ENCODE assay signal across 17 mouse cellular contexts in the genomic region with DNA sequence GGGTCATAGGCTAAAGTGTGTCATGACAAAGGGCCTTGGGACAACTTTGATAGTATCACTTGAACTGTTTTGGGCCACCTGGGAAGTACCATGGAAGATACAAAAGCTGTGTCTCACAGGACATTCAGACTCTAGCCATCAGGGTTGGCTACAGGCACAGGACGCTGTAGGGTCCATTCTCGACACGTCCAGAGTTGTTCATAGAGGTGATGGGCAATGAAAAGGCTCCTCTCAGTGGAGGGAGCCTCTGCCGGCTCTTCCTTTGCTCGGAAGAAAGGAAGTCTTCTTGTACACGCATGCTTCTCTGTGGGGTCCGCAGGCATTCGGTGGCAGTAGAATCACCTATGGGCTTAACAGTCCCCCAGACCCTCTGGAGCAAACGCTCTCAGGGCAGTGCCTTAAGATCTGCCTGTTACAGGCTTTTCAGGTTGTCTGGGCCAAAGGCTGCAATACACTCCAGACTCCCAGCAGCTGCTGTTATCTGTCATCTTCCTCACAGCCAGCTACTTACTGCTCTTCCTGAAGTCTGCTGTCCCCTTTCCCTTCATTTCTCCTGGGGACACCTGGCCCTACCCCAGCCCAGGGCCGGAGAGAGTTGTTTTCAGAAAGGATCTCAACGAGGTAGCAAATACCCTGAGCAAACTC. TPM values are rescaled to one million over a fixed set of nuclear protein-coding genes. Genes with fewer than 3 reads are reported as not detected.
DNase-seq lines count a peak whose midpoint lies in the region; ATAC-seq and TF ChIP-seq lines count a peak whose summit lies in the region.
"Had no signal": no experiment of that assay in that cellular context is flagged by ENCODE, and none has a peak within 500 bp of the region (broad histone marks: within the 10 kb centered on the region; RNA-seq: fewer than 3 reads in every experiment).

No protein-coding gene starts in this region.

- 0 out of 2 replicates have a peak overlapping the region, but pooled peaks have one; percentile 21 for H3K4me2 ChIP-seq in hindbrain, postnatal 0 days (ENCODE audit: low read depth, low read length)
- no peak overlapping the region for H3K4me2 ChIP-seq in hindbrain, embryonic 11.5 days (replicated peaks; ENCODE audit: low read depth, low read length)
- no peak overlapping the region for H3K4me2 ChIP-seq in limb, embryonic 11.5 days (ENCODE audit: low read depth, severe bottlenecking)
- H3K4me2 ChIP-seq: embryonic facial prominence, embryonic 12.5 days; hindbrain, embryonic 14.5 days; limb, embryonic 12.5 days; liver, embryonic 15.5 days; neural tube, embryonic 13.5 days had no signal

- peaks cover 2% of the 10 kb centered on the region; the same call in 1 of the 2 replicates for H3K27me3 ChIP-seq in hindbrain, postnatal 0 days (ENCODE audit: insufficient read depth, low read length)
- no peaks in the 10 kb centered on the region for H3K27me3 ChIP-seq in hindbrain, embryonic 11.5 days (ENCODE audit: control insufficient read depth, insufficient read depth, low read length)
- H3K27me3 ChIP-seq in limb, embryonic 11.5 days (ENCODE audit: control insufficient read depth, insufficient read depth, low read length): no peaks in the 10 kb centered on the region
- peaks cover 56% of the 10 kb centered on the region for H3K27me3 ChIP-seq in limb, embryonic 10.5 days (ENCODE audit: low read depth, poor library complexity, severe bottlenecking)

- peak; percentile 36 for DNase-seq in gastrocnemius, adult 2 months
- DNase-seq in gastrocnemius, postnatal 36 days: no peak
- no peak for DNase-seq in hindbrain, postnatal 0 days (ENCODE audit: low spot score)
- no peak for DNase-seq in hindbrain, embryonic 11.5 days (ENCODE audit: low spot score)
- DNase-seq in limb, embryonic 11.5 days (ENCODE audit: low spot score): peak; percentile 19
- DNase-seq in limb, embryonic 10.5 days (ENCODE audit: low spot score): no peak
- DNase-seq in thymus, postnatal 25 days: no peak
- DNase-seq: thymus, adult 18-20 months had no signal

- WGBS in hindbrain, postnatal 0 days: 85% methylated on average over 11 of the region's 11 CpGs
- 85% methylated on average over 11 of the region's 11 CpGs for WGBS in hindbrain, embryonic 11.5 days
- WGBS in limb, embryonic 11.5 days: 77% methylated on average over 11 of the region's 11 CpGs
- WGBS in limb, embryonic 10.5 days: 81% methylated on average over 11 of the region's 11 CpGs

- no peaks in the 10 kb centered on the region for H3K9me3 ChIP-seq in hindbrain, postnatal 0 days (ENCODE audit: low read length)
- H3K9me3 ChIP-seq in hindbrain, embryonic 11.5 days (ENCODE audit: control insufficient read depth, low read length): no peaks in the 10 kb centered on the region
- no peaks in the 10 kb centered on the region for H3K9me3 ChIP-seq in limb, embryonic 11.5 days (ENCODE audit: control insufficient read depth, low read length)
- no peaks in the 10 kb centered on the region for H3K9me3 ChIP-seq in limb, embryonic 10.5 days (replicated peaks)
- H3K9me3 ChIP-seq: embryonic facial prominence, embryonic 12.5 days; limb, embryonic 12.5 days; liver, embryonic 15.5 days; megakaryocyte, embryonic 14.5 days; neural tube, embryonic 13.5 days had no signal

- H3K36me3 ChIP-seq in hindbrain, postnatal 0 days (ENCODE audit: insufficient read depth, low read length): no peaks in the 10 kb centered on the region
- no peaks in the 10 kb centered on the region for H3K36me3 ChIP-seq in hindbrain, embryonic 11.5 days (ENCODE audit: control insufficient read depth, insufficient read depth, low read length)
- H3K36me3 ChIP-seq in limb, embryonic 11.5 days (ENCODE audit: control insufficient read depth, insufficient read depth, low read length): no peaks in the 10 kb centered on the region
- H3K36me3 ChIP-seq in limb, embryonic 10.5 days: no peaks in the 10 kb centered on the region
- H3K36me3 ChIP-seq: embryonic facial prominence, embryonic 12.5 days; limb, embryonic 12.5 days; liver, embryonic 15.5 days; neural tube, embryonic 13.5 days had no signal

- H3K9ac ChIP-seq in hindbrain, postnatal 0 days (replicated peaks; ENCODE audit: low read length): no peak overlapping the region
- no peak overlapping the region for H3K9ac ChIP-seq in hindbrain, embryonic 11.5 days (ENCODE audit: low read depth, low read length)
- H3K9ac ChIP-seq in limb, embryonic 11.5 days (ENCODE audit: low read length): no peak overlapping the region
- H3K9ac ChIP-seq: embryonic facial prominence, embryonic 12.5 days; forebrain, postnatal 0 days; hindbrain, embryonic 14.5 days; limb, embryonic 12.5 days; liver, embryonic 15.5 days; neural tube, embryonic 13.5 days had no signal

- intact Hi-C loops in gastrocnemius, adult 2 months (cut with DNase I): no loop called here
- intact Hi-C loops in gastrocnemius, postnatal 36 days (cut with DNase I): no loop called here

- peak overlapping the region; percentile 76 for H3K4me3 ChIP-seq in gastrocnemius, adult 2 months
- H3K4me3 ChIP-seq in hindbrain, postnatal 0 days (ENCODE audit: low read length): no peak overlapping the region
- no peak overlapping the region for H3K4me3 ChIP-seq in hindbrain, embryonic 11.5 days (ENCODE audit: low read depth, low read length)
- no peak overlapping the region for H3K4me3 ChIP-seq in limb, embryonic 11.5 days (ENCODE audit: low read depth, low read length)
- H3K4me3 ChIP-seq in limb, embryonic 10.5 days: no peak overlapping the region
- H3K4me3 ChIP-seq: embryonic facial prominence, embryonic 12.5 days; limb, embryonic 12.5 days; liver, embryonic 15.5 days; megakaryocyte, embryonic 14.5 days; neural tube, embryonic 13.5 days had no signal

- no peaks in the 10 kb centered on the region; the same call in 1 of the 2 replicates for H3K4me1 ChIP-seq in hindbrain, postnatal 0 days (ENCODE audit: insufficient read depth, low read length)
- peaks cover 6% of the 10 kb centered on the region for H3K4me1 ChIP-seq in hindbrain, embryonic 11.5 days (replicated peaks; ENCODE audit: control insufficient read depth, insufficient read depth, low read length)
- peaks cover 15% of the 10 kb centered on the region; the same call in 1 of the 2 replicates for H3K4me1 ChIP-seq in limb, embryonic 11.5 days (ENCODE audit: control insufficient read depth, insufficient read depth, low read length)
- H3K4me1 ChIP-seq in limb, embryonic 10.5 days: peaks cover 41% of the 10 kb centered on the region
- H3K4me1 ChIP-seq: liver, embryonic 15.5 days had no signal

- ATAC-seq in hindbrain, postnatal 0 days: no peak
- ATAC-seq in hindbrain, embryonic 11.5 days (ENCODE audit: low FRiP score): no peak
- no peak for ATAC-seq in limb, embryonic 11.5 days (ENCODE audit: insufficient number of reproducible peaks, low FRiP score, low TSS enrichment, low read depth)
- ATAC-seq: forebrain, postnatal 0 days had no signal

- TF ChIP-seq CTCF in gastrocnemius, adult 2 months (IDR thresholded peaks at IDR 0.05): no peak
- no peak for TF ChIP-seq CTCF in hindbrain, postnatal 0 days (IDR thresholded peaks at IDR 0.05; ENCODE audit: low read depth)

- H3K27ac ChIP-seq in gastrocnemius, adult 2 months: peak overlapping the region; percentile 97
- no peak overlapping the region for H3K27ac ChIP-seq in hindbrain, postnatal 0 days
- no peak overlapping the region for H3K27ac ChIP-seq in hindbrain, embryonic 11.5 days (ENCODE audit: low read depth, low read length)
- no peak overlapping the region for H3K27ac ChIP-seq in limb, embryonic 11.5 days (replicated peaks; ENCODE audit: low read depth, low read length)
- H3K27ac ChIP-seq in limb, embryonic 10.5 days: no peak overlapping the region
- H3K27ac ChIP-seq: embryonic facial prominence, embryonic 12.5 days; hindbrain, embryonic 14.5 days; limb, embryonic 12.5 days; liver, embryonic 15.5 days; neural tube, embryonic 13.5 days had no signal

RNA-seq across cellular contexts. Expression of gene Usp2, which starts 10.6 kb away (rescaled TPM):
- 100 to 1,000 TPM; 223 to 228 TPM for total RNA-seq in gastrocnemius, adult 2 months (2021)
- 100 to 1,000 TPM; 236 to 254 TPM for total RNA-seq in gastrocnemius, postnatal 36 days (2021)
- 11.0 and 14.2 TPM in 2 replicates for total RNA-seq in hindbrain, postnatal 0 days (2014; rRNA removed)
- polyA plus RNA-seq in hindbrain, postnatal 0 days (2015; fragmentation: Nextera tagmentation; extraction: Ambion mirVana): 19.6 and 20.5 TPM in 2 replicates
- polyA plus RNA-seq in hindbrain, embryonic 11.5 days (2014; fragmentation: Nextera tagmentation; extraction: Ambion mirVana): 11.4 and 13.9 TPM in 2 replicates
- polyA plus RNA-seq in limb, embryonic 11.5 days (2014; fragmentation: Nextera tagmentation; extraction: Ambion mirVana): 6.8 and 8.7 TPM in 2 replicates
- polyA plus RNA-seq in limb, embryonic 10.5 days (2016; fragmentation: Nextera tagmentation; extraction: Ambion mirVana): 8.9 and 10.7 TPM in 2 replicates

RNA-seq across cellular contexts. Expression of gene Mfrp, which starts 24.1 kb away (rescaled TPM):
- total RNA-seq in gastrocnemius, adult 2 months (2021): not detected
- not detected for total RNA-seq in gastrocnemius, postnatal 36 days (2021)
- 2.8 and 4.0 TPM in 2 replicates for total RNA-seq in hindbrain, postnatal 0 days (2014; rRNA removed)
- polyA plus RNA-seq in hindbrain, postnatal 0 days (2015; fragmentation: Nextera tagmentation; extraction: Ambion mirVana): 0.24 and 0.50 TPM in 2 replicates
- 0.10 and 0.23 TPM in 2 replicates for polyA plus RNA-seq in hindbrain, embryonic 11.5 days (2014; fragmentation: Nextera tagmentation; extraction: Ambion mirVana)
- polyA plus RNA-seq in limb, embryonic 11.5 days (2014; fragmentation: Nextera tagmentation; extraction: Ambion mirVana): 0.13 TPM in 1 of 2 replicates, not detected in the other
- 0.13 and 0.14 TPM in 2 replicates for polyA plus RNA-seq in limb, embryonic 10.5 days (2016; fragmentation: Nextera tagmentation; extraction: Ambion mirVana)
- total RNA-seq: adrenal gland, adult 18-20 months; common myeloid progenitor, adult 5-6 weeks had no signal
- polyA plus RNA-seq: liver, embryonic 15.5 days; neural tube, embryonic 13.5 days had no signal

RNA-seq across cellular contexts. Expression of gene C1qtnf5, which starts 29.7 kb away (rescaled TPM):
- total RNA-seq in gastrocnemius, adult 2 months (2021): 1 to 10 TPM; 2.5 to 7.6 TPM
- 1 to 10 TPM; 6.7 to 9.6 TPM for total RNA-seq in gastrocnemius, postnatal 36 days (2021)
- 36.7 and 39.5 TPM in 2 replicates for total RNA-seq in hindbrain, postnatal 0 days (2014; rRNA removed)
- polyA plus RNA-seq in hindbrain, postnatal 0 days (2015; fragmentation: Nextera tagmentation; extraction: Ambion mirVana): 12.3 and 12.8 TPM in 2 replicates
- polyA plus RNA-seq in hindbrain, embryonic 11.5 days (2014; fragmentation: Nextera tagmentation; extraction: Ambion mirVana): 0.82 and 1.2 TPM in 2 replicates
- 0.40 and 0.45 TPM in 2 replicates for polyA plus RNA-seq in limb, embryonic 11.5 days (2014; fragmentation: Nextera tagmentation; extraction: Ambion mirVana)
- 0.24 TPM in 1 of 2 replicates, not detected in the other for polyA plus RNA-seq in limb, embryonic 10.5 days (2016; fragmentation: Nextera tagmentation; extraction: Ambion mirVana)
- total RNA-seq: common myeloid progenitor, adult 5-6 weeks had no signal

RNA-seq across cellular contexts. Expression of gene Thy1, which starts 34.2 kb away (rescaled TPM):
- 1 to 10 TPM; 9.3 to 9.8 TPM for total RNA-seq in gastrocnemius, adult 2 months (2021)
- total RNA-seq in gastrocnemius, postnatal 36 days (2021): 10 to 100 TPM; 13.2 to 18.7 TPM
- total RNA-seq in hindbrain, postnatal 0 days (2014; rRNA removed): 131 and 138 TPM in 2 replicates
- 49.6 and 51.1 TPM in 2 replicates for polyA plus RNA-seq in hindbrain, postnatal 0 days (2015; fragmentation: Nextera tagmentation; extraction: Ambion mirVana)
- polyA plus RNA-seq in hindbrain, embryonic 11.5 days (2014; fragmentation: Nextera tagmentation; extraction: Ambion mirVana): 0.31 and 0.35 TPM in 2 replicates
- 0.34 and 0.52 TPM in 2 replicates for polyA plus RNA-seq in limb, embryonic 11.5 days (2014; fragmentation: Nextera tagmentation; extraction: Ambion mirVana)
- polyA plus RNA-seq in limb, embryonic 10.5 days (2016; fragmentation: Nextera tagmentation; extraction: Ambion mirVana): 0.21 TPM in 1 of 2 replicates, not detected in the other
- polyA plus RNA-seq: limb, embryonic 12.5 days had no signal

RNA-seq across cellular contexts. Expression of gene Gm49380, which starts 35.9 kb away (rescaled TPM):
- total RNA-seq in gastrocnemius, adult 2 months (2021): 1 to 10 TPM in 1 of 2 experiments, under 1 TPM in 1; 0.71 to 1.4 TPM
- total RNA-seq in gastrocnemius, postnatal 36 days (2021): 1 to 10 TPM in 1 of 2 experiments, under 1 TPM in 1; 0.57 to 1.3 TPM
- total RNA-seq in hindbrain, postnatal 0 days (2014; rRNA removed): not detected in 2 replicates
- polyA plus RNA-seq in hindbrain, postnatal 0 days (2015; fragmentation: Nextera tagmentation; extraction: Ambion mirVana): 0.21 TPM in 1 of 2 replicates, not detected in the other
- 0.29 and 0.38 TPM in 2 replicates for polyA plus RNA-seq in hindbrain, embryonic 11.5 days (2014; fragmentation: Nextera tagmentation; extraction: Ambion mirVana)
- polyA plus RNA-seq in limb, embryonic 11.5 days (2014; fragmentation: Nextera tagmentation; extraction: Ambion mirVana): 0.10 TPM in 1 of 2 replicates, not detected in the other
- 0.10 and 0.35 TPM in 2 replicates for polyA plus RNA-seq in limb, embryonic 10.5 days (2016; fragmentation: Nextera tagmentation; extraction: Ambion mirVana)
- total RNA-seq: common myeloid progenitor, adult 5-6 weeks had no signal
- polyA plus RNA-seq: forebrain, postnatal 0 days; liver, embryonic 15.5 days had no signal

Comparison
In these comparisons a context has a peak if more than half of its experiments do, and no peak if none do; other contexts are left out.
1. DNase-seq: peak in gastrocnemius, adult 2 months (single experiment) and limb, embryonic 11.5 days (single experiment); none in gastrocnemius, postnatal 36 days (0 of 2), hindbrain, postnatal 0 days (single experiment), hindbrain, embryonic 11.5 days (single experiment), limb, embryonic 10.5 days (single experiment) and thymus, postnatal 25 days (single experiment).